Mouse (Mus musculus): ENCODE data around the gene Cnst. TPM values are rescaled to one million over a fixed set of nuclear protein-coding genes. Genes with fewer than 3 reads are reported as not detected.

The Cnst gene
- polyA plus RNA-seq, 1 experiment = 20.8 TPM

- no peak for DNase-seq (ENCODE audit: low spot score)
Measured at GRCm38 (mm10) chr1:179553197-179553948, 7.2 kb downstream of the Cnst start.

GRCm38 (mm10) chr1:179553949-179554347 lies 7.8 kb downstream of the Cnst start:
- DNase-seq (ENCODE audit: low spot score) = no peak

GRCm38 (mm10) chr1:179556921-179557320 lies 10.8 kb downstream of the Cnst start:
- DNase-seq (ENCODE audit: low spot score) = no peak

GRCm38 (mm10) chr1:179559446-179560194 lies 13.4 kb downstream of the Cnst start:
- DNase-seq (ENCODE audit: low spot score) = no peak

GRCm38 (mm10) chr1:179560845-179561430 lies 14.8 kb downstream of the Cnst start:
- no peak for DNase-seq (ENCODE audit: low spot score)

GRCm38 (mm10) chr1:179563211-179563610 lies 17.0 kb downstream of the Cnst start:
- no peak for DNase-seq (ENCODE audit: low spot score)

- DNase-seq (ENCODE audit: low spot score) = no peak
Measured at GRCm38 (mm10) chr1:179563926-179564325, 17.8 kb downstream of the Cnst start.

GRCm38 (mm10) chr1:179567558-179567957 lies 21.4 kb downstream of the Cnst start:
- DNase-seq (ENCODE audit: low spot score) = no peak

GRCm38 (mm10) chr1:179568690-179569398 lies 22.7 kb downstream of the Cnst start:
- no peak for DNase-seq (ENCODE audit: low spot score)

- DNase-seq (ENCODE audit: low spot score) = no peak
Measured at GRCm38 (mm10) chr1:179570482-179570881, 24.3 kb downstream of the Cnst start.

GRCm38 (mm10) chr1:179571686-179572085 lies 25.5 kb downstream of the Cnst start:
- no peak for DNase-seq (ENCODE audit: low spot score)

GRCm38 (mm10) chr1:179573650-179574206 lies 27.6 kb downstream of the Cnst start:
- DNase-seq (ENCODE audit: low spot score) = no peak

GRCm38 (mm10) chr1:179578625-179579024 lies 32.5 kb downstream of the Cnst start:
- DNase-seq (ENCODE audit: low spot score) = no peak

- no peak for DNase-seq (ENCODE audit: low spot score)
Measured at GRCm38 (mm10) chr1:179580200-179580599, 34.0 kb downstream of the Cnst start.

GRCm38 (mm10) chr1:179581422-179581821 lies 35.3 kb downstream of the Cnst start:
- no peak for DNase-seq (ENCODE audit: low spot score)

- DNase-seq (ENCODE audit: low spot score) = no peak
Measured at GRCm38 (mm10) chr1:179582021-179582433, 35.9 kb downstream of the Cnst start.

- DNase-seq (ENCODE audit: low spot score) = no peak
Measured at GRCm38 (mm10) chr1:179583090-179583489, 36.9 kb downstream of the Cnst start.

GRCm38 (mm10) chr1:179584220-179584619 lies 38.0 kb downstream of the Cnst start:
- DNase-seq (ENCODE audit: low spot score) = no peak

- DNase-seq (ENCODE audit: low spot score) = no peak
Measured at GRCm38 (mm10) chr1:179585646-179586045, 39.5 kb downstream of the Cnst start.

- no peak for DNase-seq (ENCODE audit: low spot score)
Measured at GRCm38 (mm10) chr1:179586430-179587095, 40.4 kb downstream of the Cnst start.

- DNase-seq (ENCODE audit: low spot score) = no peak
Measured at GRCm38 (mm10) chr1:179588230-179588629, 42.1 kb downstream of the Cnst start.

Data from urinary bladder, adult 2 months (tissue).